Mouse (Mus musculus) CH12.LX (cell line): ENCODE data around the gene Anapc16. TPM values are rescaled to one million over a fixed set of nuclear protein-coding genes. Genes with fewer than 3 reads are reported as not detected.

Experiments used
- DNase-seq: peaks from one replicate; pipeline ENCODE4 v3.0.0-alpha.2; 2013; ENCODE audit errors: extremely low read depth
- H3K27ac ChIP-seq: 2 replicates; pipeline ENCODE4 v1.5.1; 2012; ENCODE audit warnings: low read depth, mild to moderate bottlenecking, control low read depth, moderate library complexity; ENCODE audit not compliant: insufficient read depth
- H3K27me3 ChIP-seq: replicated peaks from 2 replicates; pipeline ENCODE3; 2012; ENCODE audit warnings: inconsistent platforms
- H3K36me3 ChIP-seq, 2 experiments: replicated peaks in 1 of 2; 2 replicates each; pipeline versions ENCODE3 to v1.6.1; 2012; ENCODE audit warnings: inconsistent platforms in 1 of 2, low read length in 1 of 2, mild to moderate bottlenecking in 1 of 2, mixed read lengths in 1 of 2, moderate library complexity in 1 of 2; ENCODE audit not compliant: control insufficient read depth in 1 of 2, insufficient read depth in 1 of 2
- H3K4me1 ChIP-seq, 2 experiments: 2 replicates each; pipeline ENCODE4 v1.6.1; 2012; ENCODE audit warnings: inconsistent platforms in 1 of 2, moderate library complexity in 1 of 2; ENCODE audit not compliant: insufficient read depth in 2 of 2, control insufficient read depth in 1 of 2
- H3K4me2 ChIP-seq: 2 replicates; pipeline ENCODE4 v1.6.1; 2012; ENCODE audit warnings: low read depth, mild to moderate bottlenecking, control low read depth; ENCODE audit not compliant: poor library complexity, insufficient read depth, severe bottlenecking
- H3K4me3 ChIP-seq, 3 experiments: fragments of 150-350 bp in 1 of 3; sonication (generic) in 1 of 3; replicated peaks in 1 of 3; 2 replicates each; pipeline versions ENCODE3 to v1.5.1; 2011 to 2012; ENCODE audit warnings: low read depth in 2 of 3, low read length in 2 of 3, mild to moderate bottlenecking in 2 of 3, moderate library complexity in 2 of 3, control low read depth in 1 of 3, improper control_type of control experiment in 1 of 3, inconsistent platforms in 1 of 3, mixed read lengths in 1 of 3; ENCODE audit not compliant: poor library complexity in 1 of 3
- H3K79me2 ChIP-seq: replicated peaks from 2 replicates; pipeline ENCODE4 v1.6.1; 2012; ENCODE audit warnings: mild to moderate bottlenecking, moderate library complexity; ENCODE audit not compliant: control insufficient read depth, poor library complexity, insufficient read depth, severe bottlenecking; ENCODE audit errors: extremely low read depth
- H3K9ac ChIP-seq: 2 replicates; pipeline ENCODE4 v1.6.1; 2012; ENCODE audit warnings: low read depth, mild to moderate bottlenecking, control low read depth, moderate library complexity; ENCODE audit not compliant: insufficient read depth
- H3K9me3 ChIP-seq: replicated peaks from 2 replicates; pipeline ENCODE3; 2012; ENCODE audit warnings: low read length, inconsistent platforms, mixed read lengths
- BHLHE40 ChIP-seq: IDR thresholded peaks from 2 replicates; pipeline ENCODE4 v1.6.1; 2011; ENCODE audit warnings: mild to moderate bottlenecking, low read depth, low read length, improper control_type of control experiment
- CHD1 ChIP-seq: IDR thresholded peaks from 2 replicates; pipeline ENCODE4 v1.6.1; 2012; ENCODE audit warnings: low read depth, low read length, improper control_type of control experiment, inconsistent platforms
- CHD2 ChIP-seq: IDR thresholded peaks from 2 replicates; pipeline ENCODE4 v1.6.1; 2011; ENCODE audit warnings: low read length, improper control_type of control experiment
- CTCF ChIP-seq, 2 experiments: IDR thresholded peaks in 1 of 2; conservative IDR thresholded peaks in 1 of 2; 2 replicates each; pipeline ENCODE4 v1.5.1; 2011 to 2012; ENCODE audit warnings: low read depth in 2 of 2, low read length in 2 of 2, improper control_type of control experiment in 1 of 2, inconsistent platforms in 1 of 2, mild to moderate bottlenecking in 1 of 2, moderate library complexity in 1 of 2
- E2F4 ChIP-seq: IDR thresholded peaks from 2 replicates; pipeline ENCODE4 v1.6.1; 2011; ENCODE audit warnings: low read depth, low read length, improper control_type of control experiment; ENCODE audit not compliant: insufficient replicate concordance
- ELF1 ChIP-seq: IDR thresholded peaks from 2 replicates; pipeline ENCODE4 v1.6.1; 2014; ENCODE audit warnings: low read depth, mild to moderate bottlenecking, inconsistent platforms, low read length, improper control_type of control experiment
- ETS1 ChIP-seq: conservative IDR thresholded peaks from 2 replicates; pipeline ENCODE4 v1.6.1; 2012; ENCODE audit warnings: low read depth, mild to moderate bottlenecking, inconsistent platforms, low read length, improper control_type of control experiment, moderate library complexity
- GABPA ChIP-seq: IDR thresholded peaks from 2 replicates; pipeline ENCODE4 v1.6.1; 2012; ENCODE audit warnings: low read depth, low read length, improper control_type of control experiment, inconsistent platforms; ENCODE audit not compliant: insufficient replicate concordance
- HCFC1 ChIP-seq: IDR thresholded peaks from 2 replicates; pipeline ENCODE4 v1.6.1; 2012; ENCODE audit warnings: low read depth, mild to moderate bottlenecking, inconsistent platforms, low read length, improper control_type of control experiment
- IRF4 ChIP-seq: IDR thresholded peaks from 2 replicates; pipeline ENCODE4 v1.6.1; 2014; ENCODE audit warnings: low read depth, mild to moderate bottlenecking, inconsistent platforms, low read length, improper control_type of control experiment
- JUN ChIP-seq: IDR thresholded peaks from 2 replicates; pipeline ENCODE4 v1.6.1; 2011; ENCODE audit warnings: low read depth, mild to moderate bottlenecking, low read length, improper control_type of control experiment, moderate library complexity; ENCODE audit not compliant: insufficient read depth
- KAT2A ChIP-seq: IDR thresholded peaks from 2 replicates; pipeline ENCODE4 v1.6.1; 2012; ENCODE audit warnings: low read length, improper control_type of control experiment, inconsistent platforms; ENCODE audit not compliant: insufficient replicate concordance
- MAFK ChIP-seq: IDR thresholded peaks from 2 replicates; pipeline ENCODE4 v1.6.1; 2011; ENCODE audit warnings: low read length, improper control_type of control experiment; ENCODE audit not compliant: insufficient replicate concordance
- MAX ChIP-seq: IDR thresholded peaks from 2 replicates; pipeline ENCODE4 v1.6.1; 2011; ENCODE audit warnings: low read length, improper control_type of control experiment
- MAZ ChIP-seq: IDR thresholded peaks from 2 replicates; pipeline ENCODE4 v1.6.1; 2012; ENCODE audit warnings: low read depth, mild to moderate bottlenecking, inconsistent platforms, low read length, improper control_type of control experiment, moderate library complexity
- MEF2A ChIP-seq: IDR thresholded peaks from 2 replicates; pipeline ENCODE4 v1.6.1; 2014; ENCODE audit warnings: low read depth, mild to moderate bottlenecking, inconsistent platforms, low read length, improper control_type of control experiment, borderline replicate concordance
- MXI1 ChIP-seq: IDR thresholded peaks from 2 replicates; pipeline ENCODE4 v1.6.1; 2011; ENCODE audit warnings: mild to moderate bottlenecking, low read depth, low read length, improper control_type of control experiment
- MYC ChIP-seq: IDR thresholded peaks from 2 replicates; pipeline ENCODE4 v1.6.1; 2011; ENCODE audit warnings: low read depth, mild to moderate bottlenecking, improper control_type of control experiment, low read length
- NELFE ChIP-seq: IDR thresholded peaks from 2 replicates; pipeline ENCODE4 v1.6.1; 2011; ENCODE audit warnings: low read depth, low read length, improper control_type of control experiment
- NRF1 ChIP-seq: IDR thresholded peaks from 2 replicates; pipeline ENCODE4 v1.6.1; 2014; ENCODE audit warnings: low read depth, mild to moderate bottlenecking, inconsistent platforms, low read length, improper control_type of control experiment, moderate library complexity
- POLR2A ChIP-seq: IDR thresholded peaks from 2 replicates; pipeline ENCODE4 v1.6.1; 2011; ENCODE audit warnings: low read depth, mild to moderate bottlenecking, improper control_type of control experiment, low read length
- POLR2AphosphoS2 ChIP-seq: IDR thresholded peaks from 2 replicates; pipeline ENCODE4 v1.6.1; 2011; ENCODE audit warnings: low read depth, low read length, improper control_type of control experiment
- RAD21 ChIP-seq: IDR thresholded peaks from 2 replicates; pipeline ENCODE4 v1.6.1; 2011; ENCODE audit warnings: low read depth, mild to moderate bottlenecking, low read length, improper control_type of control experiment, moderate library complexity
- SIN3A ChIP-seq: IDR thresholded peaks from 2 replicates; pipeline ENCODE4 v1.6.1; 2012; ENCODE audit warnings: low read length, improper control_type of control experiment, inconsistent platforms
- SMC3 ChIP-seq: IDR thresholded peaks from 2 replicates; pipeline ENCODE4 v1.6.1; 2011; ENCODE audit warnings: low read depth, low read length, improper control_type of control experiment
- TCF12 ChIP-seq: IDR thresholded peaks from 2 replicates; pipeline ENCODE4 v1.6.1; 2014; ENCODE audit warnings: low read depth, mild to moderate bottlenecking, inconsistent platforms, low read length, improper control_type of control experiment
- UBTF ChIP-seq: IDR thresholded peaks from 2 replicates; pipeline ENCODE4 v1.6.1; 2012; ENCODE audit warnings: low read depth, mild to moderate bottlenecking, inconsistent platforms, low read length, improper control_type of control experiment, moderate library complexity
- USF1 ChIP-seq: IDR thresholded peaks from 2 replicates; pipeline ENCODE4 v1.6.1; 2014; ENCODE audit warnings: low read depth, mild to moderate bottlenecking, inconsistent platforms, low read length, improper control_type of control experiment
- USF2 ChIP-seq: conservative IDR thresholded peaks from 2 replicates; pipeline ENCODE4 v1.6.1; 2011; ENCODE audit warnings: low read depth, low read length, improper control_type of control experiment
- ZC3H11A ChIP-seq: IDR thresholded peaks from 2 replicates; pipeline ENCODE4 v1.6.1; 2012; ENCODE audit warnings: low read depth, mild to moderate bottlenecking, inconsistent platforms, low read length, improper control_type of control experiment
- ZKSCAN1 ChIP-seq: IDR thresholded peaks from 2 replicates; pipeline ENCODE4 v1.6.1; 2012; ENCODE audit warnings: low read depth, inconsistent platforms, low read length, improper control_type of control experiment, borderline replicate concordance
- ZMIZ1 ChIP-seq: IDR thresholded peaks from 2 replicates; pipeline ENCODE4 v1.6.1; 2012; ENCODE audit warnings: low read depth, mild to moderate bottlenecking, inconsistent platforms, low read length, improper control_type of control experiment
- dilution Hi-C: fragments of 300-500 bp; cut with MboI; formaldehyde crosslinking; loops from 2 replicates; pipeline ENCODE4 v1.14.3; 2020; ENCODE audit warnings: low sequenced_read_pairs; ENCODE audit not compliant: extremely low pct_unique_long_range_greater_than_20kb, extremely low pct_ligation_motif_present
- in situ Hi-C: fragments of 300-500 bp; cut with MboI; formaldehyde crosslinking; loops from 3 replicates; pipeline ENCODE4 v1.14.3; 2019; ENCODE audit warnings: low sequenced_read_pairs, low pct_ligation_motif_present, low pct_unique_long_range_greater_than_20kb, mixed read lengths
- polyA plus RNA-seq: library from polyadenylated mRNA; unstranded; fragments of >175 nt; gene quantifications from 2 replicates; pipeline ENCODE4 v1.2.1, GENCODE M21; 2012; ENCODE audit warnings: low read depth; ENCODE audit not compliant: insufficient read length
- total RNA-seq, 2 experiments: library from RNA; depleted of rRNA; stranded (reverse); fragments of 300-350 nt in 1 of 2; fragments of >200 nt in 1 of 2; gene quantifications; 2 replicates each; pipeline ENCODE4 v1.2.3; 2012 to 2014

Gene Anapc16
- 66.4 and 67.6 TPM in 2 replicates for total RNA-seq (2012; rRNA removed)
- 64.9 and 65.3 TPM in 2 replicates for total RNA-seq (2014; rRNA removed)
- polyA plus RNA-seq: 43.9 and 50.8 TPM in 2 replicates

DNA sequence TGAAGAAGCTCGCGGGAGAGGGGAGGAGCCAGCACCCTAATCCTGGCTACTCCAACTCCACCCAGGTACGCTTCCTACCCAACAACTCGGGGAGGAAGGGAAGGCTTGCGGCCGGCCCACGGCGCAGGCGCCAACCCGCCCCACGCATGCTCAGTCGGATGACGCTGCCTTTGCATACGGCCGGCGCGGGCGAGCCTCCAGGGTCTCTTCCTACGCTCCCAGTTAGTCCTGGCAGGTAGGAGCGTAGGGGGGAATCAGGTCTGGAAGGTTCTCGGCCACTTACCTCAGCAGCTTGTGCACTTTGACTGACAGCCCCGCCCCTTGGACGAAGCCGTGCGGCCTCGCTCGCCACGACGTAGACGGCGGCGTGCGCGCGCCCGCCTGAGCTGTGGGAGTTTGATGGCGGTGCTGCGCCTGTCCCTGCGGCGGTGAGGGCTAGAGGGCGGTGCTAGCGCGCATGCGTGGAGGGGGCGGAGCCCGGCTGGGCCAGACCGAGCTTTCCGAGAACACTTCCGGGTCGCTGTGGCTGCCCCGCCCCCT is at the start of gene Anapc16, which contains the start of gene Ascc1:
TSS of gene Anapc16 (minus strand) at position 463 of the 540 bp plus-strand sequence.
TSS of gene Ascc1 (plus strand) at position 133 of the 540 bp plus-strand sequence.
- DNase-seq: peak; percentile 96
- TF ChIP-seq NRF1: peak; percentile 86
- no peak for TF ChIP-seq MAZ
- TF ChIP-seq USF1: no peak
- TF ChIP-seq IRF4: peak; percentile 29; the same call in 1 of the 2 replicates
- peak; percentile 80; the same call in 1 of the 2 replicates for TF ChIP-seq ZMIZ1
- no peak for TF ChIP-seq USF2
- no peak for TF ChIP-seq E2F4
- TF ChIP-seq GABPA: no peak
- TF ChIP-seq MXI1: no peak
- TF ChIP-seq TCF12: no peak; the same call in 1 of the 2 replicates
- TF ChIP-seq HCFC1: peak; percentile 77
- TF ChIP-seq BHLHE40: no peak
- no peak for TF ChIP-seq MEF2A
- peak; percentile 85 for TF ChIP-seq POLR2A
- peak; percentile 26; the same call in 1 of the 2 replicates for TF ChIP-seq UBTF
- no peak for TF ChIP-seq CHD1
- TF ChIP-seq JUN: no peak
- TF ChIP-seq NELFE: peak; percentile 55
- TF ChIP-seq ZKSCAN1: no peak
- TF ChIP-seq CHD2: no peak
- TF ChIP-seq ZC3H11A: no peak
- peak; percentile 15; the same call in 1 of the 2 replicates for TF ChIP-seq MYC
- peak; percentile 86 for TF ChIP-seq ELF1
- no peak for TF ChIP-seq MAX
- no peak for TF ChIP-seq MAFK
- TF ChIP-seq ETS1: no peak
- no peak for TF ChIP-seq SMC3
- TF ChIP-seq POLR2AphosphoS2: no peak
- no peak for TF ChIP-seq CTCF (conservative IDR thresholded peaks at IDR 0.05 in 1 of 2, IDR thresholded peaks at IDR 0.05 in 1 of 2; ENCODE audit: low read depth in 2 of 2, low read length in 2 of 2)
- TF ChIP-seq SIN3A: no peak
- no peak for TF ChIP-seq KAT2A
- TF ChIP-seq RAD21: no peak
- Histone ChIP-seq H3K4me3 (peak within 1 kb of the TSS; percentile 54 to 97 (median 84)), H3K79me2 (peaks cover 24% of the 10 kb centered on the region), H3K9me3 (no peaks in the 10 kb centered on the region), H3K9ac (peak within 1 kb of the TSS; percentile 91), H3K27me3 (no peaks in the 10 kb centered on the region), H3K4me1 (peaks cover 11 to 36% of the 10 kb centered on the region in 2 experiments; a peak in 3 of 4 replicates), H3K4me2 (peak within 1 kb of the TSS; percentile 79), H3K27ac (peak within 1 kb of the TSS; percentile 98), H3K36me3 (peaks cover 11 to 27% of the 10 kb centered on the region in 2 experiments)
- dilution Hi-C loops: no loop called here
- in situ Hi-C loops: loop anchor here (10.0 kb wide), 1 partner anchor 232 kb away; no protein-coding TSS in a partner anchor
